Comparison of ENCODE assay signal across 8 mouse cellular contexts in the genomic region with DNA sequence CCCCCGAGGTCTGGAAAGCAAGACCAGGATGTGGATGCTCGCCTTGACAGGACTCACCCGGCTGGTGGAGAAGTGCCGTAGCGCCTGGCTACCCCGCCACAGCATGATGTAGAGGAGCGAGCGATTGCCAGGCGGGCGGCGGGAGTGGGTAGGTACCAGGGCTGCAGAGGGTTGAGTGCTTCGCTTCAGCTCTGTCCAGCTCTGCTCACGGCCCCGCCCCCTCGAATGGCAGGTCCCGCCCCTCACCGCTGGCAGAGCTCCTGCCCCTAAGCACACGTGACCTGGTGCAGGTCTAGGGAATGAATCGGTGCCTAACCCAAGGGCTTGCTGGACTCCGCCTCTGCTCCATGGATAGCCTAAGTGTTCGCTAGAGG. TPM values are rescaled to one million over a fixed set of nuclear protein-coding genes. Genes with fewer than 3 reads are reported as not detected.
DNase-seq lines count a peak whose midpoint lies in the region; ATAC-seq lines count a peak whose summit lies in the region.

A gene (minus strand): TSS at position 231 of the 374 bp plus-strand sequence.

- H3K27ac ChIP-seq in hindbrain, embryonic 12.5 days, result peak within 1 kb of the TSS; percentile 88

- WGBS in hindbrain, embryonic 12.5 days, result 1% methylated on average over 21 of the region's 21 CpGs

- H3K9me3 ChIP-seq in hindbrain, embryonic 12.5 days (replicated peaks), result no peaks in the 10 kb centered on the region

- ATAC-seq in hindbrain, embryonic 12.5 days (ENCODE audit: low FRiP score), result peak; percentile 98

- peak; percentile 90 for DNase-seq in R1 (ENCODE audit: low read depth, low spot score)
- DNase-seq in cerebellum, postnatal 14 days, result peak; percentile 81 to 85
- DNase-seq in frontal cortex, postnatal 10 days (ENCODE audit: low spot score in 2 of 2), result peak; percentile 26 to 54
- DNase-seq in layer of hippocampus, postnatal 10 days (ENCODE audit: low spot score in 2 of 2), result peak; percentile 50 to 64
- peak; percentile 72 for DNase-seq in lung, postnatal 14 days
- peak; percentile 87 for DNase-seq in retina, embryonic 14.5 days (ENCODE audit: low spot score)
- DNase-seq in urinary bladder, adult 18-20 months (ENCODE audit: low spot score in 2 of 2), result peak; percentile 62 to 65

- peak within 1 kb of the TSS; percentile 94 for H3K4me2 ChIP-seq in hindbrain, embryonic 12.5 days (replicated peaks)

- H3K9ac ChIP-seq in hindbrain, embryonic 12.5 days, result peak within 1 kb of the TSS; percentile 77

- H3K27me3 ChIP-seq in hindbrain, embryonic 12.5 days, result 0 out of 2 replicates have a peak, but pooled peaks cover 5% of the 10 kb centered on the region

- 0 out of 2 replicates have a peak, but pooled peaks cover 5% of the 10 kb centered on the region for H3K4me1 ChIP-seq in hindbrain, embryonic 12.5 days

- peak within 1 kb of the TSS; percentile 62 for H3K4me3 ChIP-seq in hindbrain, embryonic 12.5 days

- H3K36me3 ChIP-seq in hindbrain, embryonic 12.5 days, result no peaks in the 10 kb centered on the region

RNA-seq across cellular contexts. Expression of the gene that starts here (rescaled TPM):
- 11.7 and 13.3 TPM in 2 replicates for polyA plus RNA-seq in hindbrain, embryonic 12.5 days (2016; fragmentation: Nextera tagmentation; extraction: Ambion mirVana)
- total RNA-seq in layer of hippocampus, postnatal 10 days (2021), result 1 to 10 TPM; 8.4 to 8.9 TPM

Comparison
In these comparisons a context has a peak if more than half of its experiments do, and no peak if none do; other contexts are left out.
1. Peak in every context shown above with its lines: DNase-seq, ATAC-seq, H3K4me3 ChIP-seq and H3K27ac ChIP-seq.
2. DNase-seq: peak in every context shown above with its lines; median percentile 90 in R1; 87 in retina, embryonic 14.5 days; 83 in cerebellum, postnatal 14 days; 72 in lung, postnatal 14 days; 64 in urinary bladder, adult 18-20 months; 57 in layer of hippocampus, postnatal 10 days; 40 in frontal cortex, postnatal 10 days.